Mouse (Mus musculus) kidney, embryonic 14.5 days (tissue): ENCODE data around the gene Lmnb2. TPM values are rescaled to one million over a fixed set of nuclear protein-coding genes. Genes with fewer than 3 reads are reported as not detected.

Source experiments
- ATAC-seq: fragments of 200-750 bp; cut with Nextera tagmentation; 2 replicates; pipeline ENCODE4 v1.8.0; 2017; ENCODE audit warnings: moderate number of reproducible peaks, mild to moderate bottlenecking, moderate TSS enrichment, moderate library complexity; ENCODE audit not compliant: low FRiP score, low TSS enrichment
- H3K27ac ChIP-seq: fragments of 300-500 bp; sonication (generic); 2 replicates; pipeline ENCODE4 v1.5.1; 2014; ENCODE audit warnings: low read depth, mild to moderate bottlenecking, low read length, moderate library complexity, mixed read lengths
- H3K27me3 ChIP-seq: fragments of 300-500 bp; sonication (generic); 2 replicates; pipeline ENCODE4 v1.6.1; 2014; ENCODE audit warnings: mild to moderate bottlenecking, low read length; ENCODE audit not compliant: control insufficient read depth, insufficient read depth
- H3K36me3 ChIP-seq: fragments of 300-500 bp; sonication (generic); 2 replicates; pipeline ENCODE4 v1.6.1; 2014; ENCODE audit warnings: low read length, mixed read lengths; ENCODE audit not compliant: control insufficient read depth, insufficient read depth
- H3K4me1 ChIP-seq: fragments of 300-500 bp; sonication (generic); 2 replicates; pipeline ENCODE4 v1.6.1; 2014; ENCODE audit warnings: low read length, mixed read lengths; ENCODE audit not compliant: control insufficient read depth, insufficient read depth
- H3K4me2 ChIP-seq: fragments of 300-500 bp; sonication (generic); replicated peaks from 2 replicates; pipeline ENCODE4 v1.6.1; 2014; ENCODE audit warnings: low read depth, mild to moderate bottlenecking, low read length
- H3K4me3 ChIP-seq: fragments of 300-500 bp; sonication (generic); 2 replicates; pipeline ENCODE4 v1.5.1; 2014; ENCODE audit warnings: mild to moderate bottlenecking, low read length
- H3K9ac ChIP-seq: fragments of 300-500 bp; sonication (generic); 2 replicates; pipeline ENCODE4 v1.6.1; 2014; ENCODE audit warnings: low read depth, mild to moderate bottlenecking, low read length, moderate library complexity
- H3K9me3 ChIP-seq: fragments of 300-500 bp; sonication (generic); 2 replicates; pipeline ENCODE4 v1.6.1; 2016; ENCODE audit warnings: low read length; ENCODE audit not compliant: control insufficient read depth
- WGBS: fragments of 180-500 bp; shearing (Covaris S2); extraction: QIAGEN DNeasy Blood & Tissue Kit; methylation state at CpG from one replicate; pipeline ENCODE4 v1.1.7; 2014; 5-methylcytosine and 5-hydroxymethylcytosine counted together
- polyA plus RNA-seq: library from polyadenylated mRNA; unstranded; fragments of >200 nt; fragmentation: Nextera tagmentation; extraction: Ambion mirVana; gene quantifications from 2 replicates; pipeline ENCODE4 v1.2.1, GENCODE M21; 2014

Gene Lmnb2
- polyA plus RNA-seq, 1 experiment from 2014 or later: 17.1 TPM

DNA sequence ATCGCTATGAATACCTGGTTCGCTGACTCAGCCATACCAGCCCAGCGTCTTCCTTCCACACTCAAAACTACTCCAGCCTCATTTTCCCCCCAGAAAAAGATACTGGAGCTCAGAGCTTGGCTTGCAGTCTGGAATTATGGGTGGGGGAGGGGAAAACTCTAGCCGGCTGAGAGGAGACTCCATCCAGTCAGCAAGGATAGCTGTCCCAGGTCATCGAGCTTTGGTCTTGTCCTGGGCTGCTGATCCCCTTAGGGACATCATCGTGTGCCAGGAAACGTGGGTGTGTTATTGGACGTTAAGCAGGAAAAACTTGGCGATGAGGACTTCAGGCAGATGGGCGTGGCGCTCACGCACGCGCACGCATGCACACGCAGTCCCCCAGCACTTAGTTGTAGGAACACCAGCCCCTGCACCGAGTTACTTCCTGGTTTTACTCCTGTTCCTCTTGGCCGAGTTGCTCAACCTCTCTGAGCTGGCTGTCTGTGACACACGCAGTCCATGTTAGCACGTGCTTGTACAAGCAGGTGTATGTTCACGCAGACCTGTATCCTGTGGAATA lies 15.5 kb upstream of the Lmnb2 start:
- WGBS: 3% methylated on average over 21 of the region's 21 CpGs
- Histone ChIP-seq H3K4me1 (peaks cover 66% of the 10 kb centered on the region), H3K4me2 (peak overlapping the region; percentile 28), H3K27me3 (peaks cover 53% of the 10 kb centered on the region), H3K36me3 (no peaks in the 10 kb centered on the region), H3K27ac (no peak overlapping the region), H3K4me3 (peak overlapping the region; percentile 16; the same call in 1 of the 2 replicates), H3K9ac (no peak overlapping the region), H3K9me3 (no peaks in the 10 kb centered on the region)
- ATAC-seq: no peak

GRCm38 (mm10) chr10:80932700-80933420 lies 14.8 kb upstream of the Lmnb2 start:
- Histone ChIP-seq H3K4me3 (peak overlapping the region; percentile 46), H3K36me3 (no peaks in the 10 kb centered on the region), H3K27me3 (peaks cover 52% of the 10 kb centered on the region), H3K27ac (no peak overlapping the region), H3K9me3 (no peaks in the 10 kb centered on the region), H3K4me1 (peaks cover 62% of the 10 kb centered on the region), H3K9ac (0 out of 2 replicates have a peak overlapping the region, but pooled peaks have one; percentile 31), H3K4me2 (peak overlapping the region; percentile 85)
- 2% methylated on average over 16 of the region's 17 CpGs for WGBS
- no peak for ATAC-seq

GRCm38 (mm10) chr10:80932206-80932605 lies 14.2 kb upstream of the Lmnb2 start:
- H3K4me1 ChIP-seq: peaks cover 57% of the 10 kb centered on the region
- H3K9me3 ChIP-seq: no peaks in the 10 kb centered on the region
- H3K4me2 ChIP-seq: peak overlapping the region; percentile 85
- no peak overlapping the region for H3K27ac ChIP-seq
- H3K9ac ChIP-seq: 0 out of 2 replicates have a peak overlapping the region, but pooled peaks have one; percentile 31
- H3K36me3 ChIP-seq: no peaks in the 10 kb centered on the region
- H3K27me3 ChIP-seq: peaks cover 50% of the 10 kb centered on the region
- 2% methylated on average over 19 of the region's 20 CpGs for WGBS
- no peak for ATAC-seq
- peak overlapping the region; percentile 46 for H3K4me3 ChIP-seq

- peaks cover 53% of the 10 kb centered on the region for H3K4me1 ChIP-seq
- 1% methylated on average over 26 of the region's 26 CpGs for WGBS
- ATAC-seq: no peak
- H3K27me3 ChIP-seq: peaks cover 50% of the 10 kb centered on the region
- H3K4me2 ChIP-seq: peak overlapping the region; percentile 85
- H3K4me3 ChIP-seq: peak overlapping the region; percentile 46
- no peaks in the 10 kb centered on the region for H3K9me3 ChIP-seq
- H3K36me3 ChIP-seq: no peaks in the 10 kb centered on the region
- no peak overlapping the region for H3K27ac ChIP-seq
- peak overlapping the region; percentile 31; the same call in 1 of the 2 replicates for H3K9ac ChIP-seq
Observed at GRCm38 (mm10) chr10:80931695-80932094, 13.7 kb upstream of the Lmnb2 start.

GRCm38 (mm10) chr10:80931153-80931671 lies 13.2 kb upstream of the Lmnb2 start:
- Histone ChIP-seq H3K36me3 (no peaks in the 10 kb centered on the region), H3K4me2 (peak overlapping the region; percentile 85), H3K9me3 (no peaks in the 10 kb centered on the region), H3K4me1 (peaks cover 49% of the 10 kb centered on the region), H3K4me3 (peak overlapping the region; percentile 46), H3K27me3 (peaks cover 47% of the 10 kb centered on the region), H3K9ac (peak overlapping the region; percentile 62; the same call in 1 of the 2 replicates), H3K27ac (no peak overlapping the region)
- ATAC-seq: no peak
- WGBS: 5% methylated on average over 14 of the region's 14 CpGs

GRCm38 (mm10) chr10:80930361-80931152 lies 12.5 kb upstream of the Lmnb2 start:
- H3K4me1 ChIP-seq: peaks cover 42% of the 10 kb centered on the region
- H3K27me3 ChIP-seq: peaks cover 42% of the 10 kb centered on the region
- peak overlapping the region; percentile 85 for H3K4me2 ChIP-seq
- H3K36me3 ChIP-seq: no peaks in the 10 kb centered on the region
- H3K9me3 ChIP-seq: no peaks in the 10 kb centered on the region
- H3K27ac ChIP-seq: no peak overlapping the region
- peak overlapping the region; percentile 46 for H3K4me3 ChIP-seq
- peak overlapping the region; percentile 62 for H3K9ac ChIP-seq
- WGBS: 2% methylated on average over 45 of the region's 45 CpGs
- no peak for ATAC-seq

DNA sequence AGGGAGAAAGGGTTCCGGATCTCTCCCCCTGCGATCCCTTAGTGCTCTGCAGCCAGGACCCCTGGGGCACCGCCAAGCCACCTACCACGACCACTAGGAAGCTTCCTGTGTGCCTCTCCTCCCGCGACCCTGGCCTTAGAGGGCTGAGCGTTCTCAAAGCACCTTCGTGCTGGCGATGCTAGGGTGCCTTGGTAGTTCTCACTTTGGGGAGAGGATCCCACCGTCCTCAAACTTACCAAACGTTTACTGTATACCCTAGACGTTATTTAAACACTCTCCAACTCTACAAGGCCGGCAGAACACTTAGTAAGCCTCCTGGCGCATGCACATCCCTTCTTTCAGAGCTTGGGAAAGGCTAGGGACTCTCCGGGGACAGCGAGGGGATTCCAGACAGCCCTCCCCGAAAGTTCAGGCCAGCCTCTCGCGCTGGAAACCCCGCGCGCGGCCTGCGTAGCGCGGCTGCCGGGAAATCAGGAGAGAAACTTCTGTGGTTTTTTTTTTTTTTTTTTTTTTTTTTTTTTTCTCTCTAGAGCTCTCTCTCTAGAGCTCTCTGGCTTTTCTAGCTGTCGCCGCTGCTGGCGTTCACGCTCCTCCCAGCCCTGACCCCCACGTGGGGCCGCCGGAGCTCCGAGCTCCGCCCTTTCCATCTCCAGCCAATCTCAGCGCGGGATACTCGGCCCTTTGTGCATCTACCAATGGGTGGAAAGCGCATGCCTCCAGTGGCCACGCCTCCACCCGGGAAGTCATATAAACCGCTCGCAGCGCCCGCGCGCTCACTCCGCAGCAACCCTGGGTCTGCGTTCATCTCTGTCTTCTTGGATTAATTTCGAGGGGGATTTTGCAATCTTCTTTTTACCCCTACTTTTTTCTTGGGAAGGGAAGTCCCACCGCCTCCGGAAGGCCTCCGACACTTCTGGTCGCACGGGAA lies 11.5 kb upstream of the Lmnb2 start, which contains the start of gene Gadd45b:
TSS of gene Gadd45b (plus strand) at position 775 of the 928 bp plus-strand sequence.
- H3K9me3 ChIP-seq: no peaks in the 10 kb centered on the region
- peak within 1 kb of the TSS; percentile 46 for H3K4me3 ChIP-seq
- WGBS: under 1% methylated on average over 56 of the region's 56 CpGs
- ATAC-seq: peak; percentile 89
- peaks cover 40% of the 10 kb centered on the region for H3K4me1 ChIP-seq
- H3K27ac ChIP-seq: peak within 1 kb of the TSS; percentile 81
- peaks cover 39% of the 10 kb centered on the region for H3K27me3 ChIP-seq
- peak within 1 kb of the TSS; percentile 62 for H3K9ac ChIP-seq
- H3K4me2 ChIP-seq: peak within 1 kb of the TSS; percentile 85
- H3K36me3 ChIP-seq: no peaks in the 10 kb centered on the region
